Mouse (Mus musculus): ENCODE results near the gene Hist1h2ah. TPM values are rescaled to one million over a fixed set of nuclear protein-coding genes. Genes with fewer than 3 reads are reported as not detected.

Hist1h2ah gene
- polyA plus RNA-seq, 1 experiment from 2014 or later: not detected

- peaks cover 7% of the 10 kb centered on the region for H3K4me1 ChIP-seq (replicated peaks)
Observed at GRCm38 (mm10) chr13:22015479-22016450, 19.6 kb downstream of the Hist1h2ah start.

GRCm38 (mm10) chr13:22014411-22014845 lies 20.9 kb downstream of the Hist1h2ah start:
- ATAC-seq (ENCODE audit: low FRiP score): no peak
- WGBS: 14% methylated on average over 17 of the region's 17 CpGs

More at GRCm38 (mm10) chr13:22015479-22016450, 19.6 kb downstream of the Hist1h2ah start:
- 15% methylated on average over 27 of the region's 27 CpGs for WGBS
- H3K27me3 ChIP-seq: peaks cover 94% of the 10 kb centered on the region
- no peak overlapping the region for H3K9ac ChIP-seq
- no peak overlapping the region for H3K4me3 ChIP-seq
- H3K36me3 ChIP-seq: no peaks in the 10 kb centered on the region
- 0 out of 2 replicates have a peak, but pooled peaks cover 6% of the 10 kb centered on the region for H3K9me3 ChIP-seq
- no peak for ATAC-seq (ENCODE audit: low FRiP score)
- no peak overlapping the region for H3K4me2 ChIP-seq
- H3K27ac ChIP-seq: no peak overlapping the region

GRCm38 (mm10) chr13:22013716-22014115 lies 21.7 kb downstream of the Hist1h2ah start:
- WGBS: 22% methylated on average over 13 of the region's 13 CpGs
- ATAC-seq (ENCODE audit: low FRiP score): no peak

More at GRCm38 (mm10) chr13:22014411-22014845, 20.9 kb downstream of the Hist1h2ah start:
- no peak overlapping the region for H3K27ac ChIP-seq
- H3K9ac ChIP-seq: no peak overlapping the region
- no peaks in the 10 kb centered on the region for H3K4me1 ChIP-seq (replicated peaks)
- H3K9me3 ChIP-seq: 0 out of 2 replicates have a peak, but pooled peaks cover 6% of the 10 kb centered on the region
- H3K4me2 ChIP-seq: peak overlapping the region; percentile 15
- no peaks in the 10 kb centered on the region for H3K36me3 ChIP-seq
- H3K4me3 ChIP-seq: peak overlapping the region; percentile 2; the same call in 1 of the 2 replicates
- H3K27me3 ChIP-seq: peaks cover 94% of the 10 kb centered on the region

GRCm38 (mm10) chr13:22009642-22010041 lies 25.7 kb downstream of the Hist1h2ah start, which contains the start of gene Prss16:
Gene Prss16 (minus strand): TSS chr13:22009742.
- 41% methylated on average over 6 of the region's 7 CpGs for WGBS

More at GRCm38 (mm10) chr13:22013716-22014115, 21.7 kb downstream of the Hist1h2ah start:
- no peaks in the 10 kb centered on the region for H3K4me1 ChIP-seq (replicated peaks)
- H3K36me3 ChIP-seq: no peaks in the 10 kb centered on the region
- H3K27ac ChIP-seq: no peak overlapping the region
- 0 out of 2 replicates have a peak, but pooled peaks cover 6% of the 10 kb centered on the region for H3K9me3 ChIP-seq
- no peak overlapping the region for H3K4me3 ChIP-seq
- no peak overlapping the region for H3K9ac ChIP-seq
- H3K4me2 ChIP-seq: no peak overlapping the region
- peaks cover 94% of the 10 kb centered on the region for H3K27me3 ChIP-seq

GRCm38 (mm10) chr13:22008707-22009106 lies 26.7 kb downstream of the Hist1h2ah start:
- WGBS: 72% methylated on average over 3 of the region's 3 CpGs
- no peak for ATAC-seq (ENCODE audit: low FRiP score)

More at GRCm38 (mm10) chr13:22009642-22010041, 25.7 kb downstream of the Hist1h2ah start, which contains the start of gene Prss16:
- Histone ChIP-seq H3K4me1 (replicated peaks) (peaks cover 18% of the 10 kb centered on the region), H3K27me3 (peaks cover 96% of the 10 kb centered on the region), H3K27ac (no peak within 1 kb of the TSS), H3K9me3 (no peaks in the 10 kb centered on the region), H3K36me3 (no peaks in the 10 kb centered on the region), H3K9ac (no peak within 1 kb of the TSS), H3K4me3 (no peak within 1 kb of the TSS), H3K4me2 (no peak within 1 kb of the TSS)
- ATAC-seq (ENCODE audit: low FRiP score): no peak

GRCm38 (mm10) chr13:22007872-22008271 lies 27.5 kb downstream of the Hist1h2ah start:
- H3K4me1 ChIP-seq (replicated peaks): peaks cover 18% of the 10 kb centered on the region
- H3K9ac ChIP-seq: no peak overlapping the region
- peaks cover 97% of the 10 kb centered on the region for H3K27me3 ChIP-seq
- H3K9me3 ChIP-seq: no peaks in the 10 kb centered on the region
- 52% methylated on average over 7 of the region's 7 CpGs for WGBS
- no peak overlapping the region for H3K4me2 ChIP-seq
- no peaks in the 10 kb centered on the region for H3K36me3 ChIP-seq
- no peak overlapping the region for H3K4me3 ChIP-seq
- no peak for ATAC-seq (ENCODE audit: low FRiP score)
- no peak overlapping the region for H3K27ac ChIP-seq

More at GRCm38 (mm10) chr13:22008707-22009106, 26.7 kb downstream of the Hist1h2ah start:
- Histone ChIP-seq H3K27ac (no peak overlapping the region), H3K27me3 (peaks cover 96% of the 10 kb centered on the region), H3K4me1 (replicated peaks) (peaks cover 18% of the 10 kb centered on the region), H3K4me2 (no peak overlapping the region), H3K9ac (no peak overlapping the region), H3K9me3 (no peaks in the 10 kb centered on the region), H3K36me3 (no peaks in the 10 kb centered on the region), H3K4me3 (no peak overlapping the region)

- no peak overlapping the region for H3K27ac ChIP-seq
- 1% methylated on average over 18 of the region's 18 CpGs for WGBS
- peak overlapping the region; percentile 43 for H3K4me3 ChIP-seq
- H3K9ac ChIP-seq: peak overlapping the region; percentile 36; the same call in 1 of the 2 replicates
- peak overlapping the region; percentile 71 for H3K4me2 ChIP-seq
- H3K4me1 ChIP-seq (replicated peaks): peaks cover 18% of the 10 kb centered on the region
- no peak for ATAC-seq (ENCODE audit: low FRiP score)
- H3K27me3 ChIP-seq: peaks cover 97% of the 10 kb centered on the region
- no peaks in the 10 kb centered on the region for H3K9me3 ChIP-seq
- no peaks in the 10 kb centered on the region for H3K36me3 ChIP-seq
Observed at GRCm38 (mm10) chr13:22007121-22007510, 28.3 kb downstream of the Hist1h2ah start.

GRCm38 (mm10) chr13:22006334-22007120 lies 28.8 kb downstream of the Hist1h2ah start:
- Histone ChIP-seq H3K4me3 (peak overlapping the region; percentile 43), H3K27me3 (peaks cover 99% of the 10 kb centered on the region), H3K4me2 (peak overlapping the region; percentile 71), H3K9me3 (no peaks in the 10 kb centered on the region), H3K4me1 (replicated peaks) (peaks cover 18% of the 10 kb centered on the region), H3K9ac (peak overlapping the region; percentile 49), H3K36me3 (no peaks in the 10 kb centered on the region), H3K27ac (no peak overlapping the region)
- peak; percentile 78 for ATAC-seq (ENCODE audit: low FRiP score)
- WGBS: under 1% methylated on average over 38 of the region's 38 CpGs

- ATAC-seq (ENCODE audit: low FRiP score): peak; percentile 75
- 1% methylated on average over 37 of the region's 45 CpGs for WGBS
- peak overlapping the region; percentile 49 for H3K9ac ChIP-seq
Observed at GRCm38 (mm10) chr13:22005605-22006333, 29.6 kb downstream of the Hist1h2ah start.

GRCm38 (mm10) chr13:22001823-22002222 lies 33.5 kb downstream of the Hist1h2ah start:
- Histone ChIP-seq H3K4me1 (replicated peaks) (peaks cover 16% of the 10 kb centered on the region), H3K9ac (no peak overlapping the region), H3K27ac (no peak overlapping the region), H3K36me3 (no peaks in the 10 kb centered on the region), H3K4me3 (no peak overlapping the region), H3K4me2 (no peak overlapping the region), H3K27me3 (peaks cover 100% of the 10 kb centered on the region), H3K9me3 (no peaks in the 10 kb centered on the region)
- WGBS: 25% methylated on average over 5 of the region's 5 CpGs
- no peak for ATAC-seq (ENCODE audit: low FRiP score)

More at GRCm38 (mm10) chr13:22005605-22006333, 29.6 kb downstream of the Hist1h2ah start:
- Histone ChIP-seq H3K4me1 (replicated peaks) (peaks cover 18% of the 10 kb centered on the region), H3K9me3 (no peaks in the 10 kb centered on the region), H3K4me2 (peak overlapping the region; percentile 71), H3K27ac (no peak overlapping the region), H3K4me3 (peak overlapping the region; percentile 43), H3K27me3 (peaks cover 100% of the 10 kb centered on the region), H3K36me3 (no peaks in the 10 kb centered on the region)

GRCm38 (mm10) chr13:22001346-22001745 lies 34.0 kb downstream of the Hist1h2ah start:
- WGBS: 51% methylated on average over 2 of the region's 2 CpGs
- Histone ChIP-seq H3K4me3 (no peak overlapping the region), H3K27me3 (peaks cover 100% of the 10 kb centered on the region)

More at GRCm38 (mm10) chr13:22001346-22001745, 34.0 kb downstream of the Hist1h2ah start:
- no peak for ATAC-seq (ENCODE audit: low FRiP score)
- Histone ChIP-seq H3K9ac (no peak overlapping the region), H3K36me3 (no peaks in the 10 kb centered on the region), H3K9me3 (no peaks in the 10 kb centered on the region), H3K27ac (no peak overlapping the region), H3K4me2 (no peak overlapping the region), H3K4me1 (replicated peaks) (peaks cover 11% of the 10 kb centered on the region)
